Mouse (Mus musculus): ENCODE results near the gene Hspb1. TPM values are rescaled to one million over a fixed set of nuclear protein-coding genes. Genes with fewer than 3 reads are reported as not detected.

The Hspb1 gene
- polyA plus RNA-seq, 1 experiment from 2014 or later, result 24.0 TPM

DNA sequence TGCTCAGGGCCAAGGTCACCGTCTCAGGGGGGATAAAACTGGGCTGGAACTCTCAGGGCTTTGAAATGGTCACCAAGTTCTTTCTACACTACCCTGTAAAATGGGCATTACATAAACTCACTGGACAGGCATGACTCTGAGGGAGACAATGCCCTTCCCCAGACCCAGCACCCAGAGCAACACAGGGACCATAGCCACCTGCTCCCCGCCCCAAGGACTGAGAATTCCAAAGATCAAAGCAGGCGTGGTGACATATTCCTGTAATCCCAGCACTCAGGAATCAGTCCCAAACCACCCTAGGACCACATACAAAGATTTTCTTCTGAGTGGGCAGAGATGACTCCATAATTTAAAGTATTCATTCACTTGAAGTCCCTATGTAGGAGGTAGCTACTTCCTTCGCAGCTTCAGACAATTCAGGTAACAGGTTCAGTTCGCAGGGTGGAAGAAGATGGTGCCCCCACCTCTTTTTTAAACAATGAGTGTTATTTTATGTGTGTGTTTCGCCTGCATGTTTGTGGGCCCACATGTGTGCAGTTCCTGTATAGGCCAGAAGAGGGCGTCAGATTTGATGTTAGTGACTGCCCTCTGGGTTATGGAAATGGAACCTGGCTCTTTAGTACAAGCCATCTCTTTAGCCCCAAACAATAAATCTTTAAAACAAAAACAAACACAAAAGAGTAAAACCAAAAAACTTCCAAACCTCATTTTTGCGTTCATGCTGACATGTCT lies 29.8 kb downstream of the Hspb1 start:
- no peaks in the 10 kb centered on the region for H3K27me3 ChIP-seq (ENCODE audit: insufficient read depth, poor library complexity, severe bottlenecking)
- DNase-seq (ENCODE audit: low spot score), result no peak
- no peak overlapping the region for H3K4me3 ChIP-seq

DNA sequence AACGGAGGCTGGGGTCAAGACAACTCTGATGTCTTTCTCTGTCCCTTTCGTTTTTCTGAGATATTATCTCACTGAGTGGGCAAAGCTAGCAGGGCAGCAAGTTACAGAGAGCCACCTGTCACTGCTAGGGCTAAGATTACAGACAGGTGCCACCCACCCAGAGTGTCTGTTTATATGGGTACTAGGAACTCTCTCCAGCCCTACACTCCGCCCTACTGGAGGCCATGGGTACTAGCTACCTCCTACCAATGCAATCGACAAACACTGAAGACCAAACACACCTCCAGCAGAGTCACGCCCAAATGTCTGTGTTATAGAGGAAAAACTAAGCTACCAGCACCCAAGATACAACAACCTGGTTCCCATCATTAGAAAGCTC lies 30.3 kb downstream of the Hspb1 start:
- Histone ChIP-seq H3K4me3 (no peak overlapping the region), H3K4me1 (replicated peaks) (0 out of 2 replicates have a peak, but pooled peaks cover 7% of the 10 kb centered on the region), H3K9me3 (no peaks in the 10 kb centered on the region), H3K36me3 (peaks cover 98% of the 10 kb centered on the region), H3K27ac (no peak overlapping the region), H3K27me3 (ENCODE audit: insufficient read depth, poor library complexity, severe bottlenecking) (no peaks in the 10 kb centered on the region)
- WGBS, result 97% methylated on average over 5 of the region's 5 CpGs
- no peak for DNase-seq (ENCODE audit: low spot score)

More for the DNA sequence above, 29.8 kb downstream of the Hspb1 start:
- Histone ChIP-seq H3K4me1 (replicated peaks) (0 out of 2 replicates have a peak, but pooled peaks cover 7% of the 10 kb centered on the region), H3K9me3 (no peaks in the 10 kb centered on the region), H3K36me3 (peaks cover 98% of the 10 kb centered on the region), H3K27ac (no peak overlapping the region)
- 91% methylated on average over 8 of the region's 8 CpGs for WGBS

DNA sequence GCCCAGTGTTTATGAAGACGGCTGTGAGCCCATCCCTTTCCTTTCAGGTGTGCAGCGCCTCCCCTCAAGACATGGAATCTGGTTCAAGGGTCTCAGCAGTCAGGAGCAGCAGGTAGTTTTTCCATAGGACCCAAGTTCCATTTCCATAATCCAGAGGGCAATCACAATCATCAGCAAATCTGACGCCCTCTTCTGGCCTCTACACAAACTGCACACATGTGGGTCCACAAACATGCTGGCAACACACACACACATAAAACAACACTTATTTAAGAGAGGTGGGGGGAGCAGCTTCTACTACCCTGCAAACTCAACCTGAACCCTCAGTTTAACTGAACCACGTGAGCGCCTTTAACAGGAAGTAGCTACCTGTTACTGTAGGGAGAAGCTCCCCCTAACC lies 30.9 kb downstream of the Hspb1 start:
- H3K36me3 ChIP-seq, result peaks cover 98% of the 10 kb centered on the region
- no peak overlapping the region for H3K27ac ChIP-seq
- 96% methylated on average over 5 of the region's 5 CpGs for WGBS
- no peak for DNase-seq (ENCODE audit: low spot score)
- no peak overlapping the region for H3K4me3 ChIP-seq
- no peaks in the 10 kb centered on the region for H3K9me3 ChIP-seq
- no peaks in the 10 kb centered on the region for H3K27me3 ChIP-seq (ENCODE audit: insufficient read depth, poor library complexity, severe bottlenecking)
- 0 out of 2 replicates have a peak, but pooled peaks cover 7% of the 10 kb centered on the region for H3K4me1 ChIP-seq (replicated peaks)

DNA sequence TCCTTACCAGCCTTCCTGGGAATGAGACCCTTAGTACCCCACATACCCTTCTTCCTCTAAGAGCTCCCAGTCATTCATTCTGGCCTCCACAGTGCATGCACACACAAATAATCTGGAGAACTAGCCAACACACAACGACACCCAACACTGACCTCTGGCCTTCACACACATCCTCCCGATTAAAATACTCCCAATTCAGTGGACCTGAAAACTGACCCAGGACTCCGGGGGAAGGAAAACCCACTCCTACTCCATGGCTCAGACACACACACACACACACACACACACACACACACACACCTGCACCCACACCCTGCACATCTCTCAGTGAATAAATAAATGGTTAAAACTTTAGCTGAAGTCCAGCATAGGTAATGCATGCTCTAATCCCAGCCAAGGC lies 32.2 kb downstream of the Hspb1 start:
- WGBS, result 85% methylated on average over 3 of the region's 3 CpGs
- Histone ChIP-seq H3K4me1 (replicated peaks) (no peaks in the 10 kb centered on the region), H3K4me3 (no peak overlapping the region), H3K27ac (no peak overlapping the region), H3K27me3 (ENCODE audit: insufficient read depth, poor library complexity, severe bottlenecking) (no peaks in the 10 kb centered on the region), H3K36me3 (peaks cover 98% of the 10 kb centered on the region), H3K9me3 (no peaks in the 10 kb centered on the region)
- no peak for DNase-seq (ENCODE audit: low spot score)

DNA sequence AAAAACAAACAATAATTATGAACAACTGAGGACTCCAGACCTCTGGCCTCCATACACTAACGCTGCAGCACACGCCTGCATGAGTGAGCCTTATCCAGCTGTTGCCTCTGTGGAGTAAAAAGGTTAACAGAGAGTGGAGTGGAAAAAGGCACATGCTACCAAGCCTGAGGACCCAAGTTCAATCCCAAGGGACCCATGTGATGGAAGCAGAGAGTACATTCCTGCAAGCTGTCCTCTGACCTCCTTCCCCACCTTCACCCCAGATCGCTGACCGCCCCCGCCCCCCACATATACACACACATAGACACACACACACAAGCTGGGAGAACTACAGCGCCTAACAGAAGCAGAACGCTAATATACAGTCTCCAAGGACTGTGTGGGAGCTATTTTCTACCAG lies 36.2 kb downstream of the Hspb1 start:
- Histone ChIP-seq H3K36me3 (peaks cover 99% of the 10 kb centered on the region), H3K27ac (no peak overlapping the region), H3K4me3 (no peak overlapping the region), H3K9me3 (no peaks in the 10 kb centered on the region), H3K27me3 (ENCODE audit: insufficient read depth, poor library complexity, severe bottlenecking) (no peaks in the 10 kb centered on the region), H3K4me1 (replicated peaks) (0 out of 2 replicates have a peak, but pooled peaks cover 4% of the 10 kb centered on the region)
- 95% methylated on average over 7 of the region's 7 CpGs for WGBS
- DNase-seq (ENCODE audit: low spot score), result no peak

DNA sequence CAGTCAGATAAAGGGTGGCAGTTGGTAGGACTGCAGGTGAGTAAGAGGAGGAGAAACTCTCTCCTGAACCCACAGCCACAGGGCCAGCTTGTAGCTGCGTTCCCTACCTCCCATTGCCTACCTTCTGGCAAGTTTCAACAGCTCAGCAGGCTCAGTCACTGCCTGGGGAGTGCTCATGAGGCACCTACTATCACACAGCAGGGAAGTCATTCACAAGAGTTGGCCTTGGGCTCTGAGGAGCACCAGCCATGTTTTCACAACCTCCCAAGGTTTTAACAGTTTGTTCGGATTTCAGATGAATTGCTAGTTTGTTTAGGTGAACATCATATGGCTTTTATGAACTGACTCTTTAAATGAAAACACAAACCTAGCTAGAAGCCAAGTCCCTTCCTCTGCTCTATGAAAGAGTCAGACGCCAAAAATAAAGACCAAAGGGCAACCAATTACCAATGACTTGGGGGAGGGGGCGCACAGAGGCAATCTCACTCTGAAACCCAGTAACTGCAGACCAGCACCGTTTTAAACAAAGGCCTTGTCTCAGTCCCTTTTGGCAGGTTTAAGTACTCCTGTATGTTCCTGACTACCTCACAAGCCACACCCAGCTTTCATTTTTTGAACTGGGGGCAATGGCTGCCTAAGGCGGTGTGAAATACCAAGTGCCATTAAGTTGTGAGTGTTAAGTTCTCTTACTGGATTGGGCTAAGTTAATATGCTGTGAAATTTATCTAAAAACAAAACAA lies 42.1 kb downstream of the Hspb1 start:
- H3K4me3 ChIP-seq, result no peak overlapping the region
- peaks cover 21% of the 10 kb centered on the region for H3K4me1 ChIP-seq (replicated peaks)
- H3K27ac ChIP-seq, result no peak overlapping the region
- H3K27me3 ChIP-seq (ENCODE audit: insufficient read depth, poor library complexity, severe bottlenecking), result no peaks in the 10 kb centered on the region
- peaks cover 76% of the 10 kb centered on the region for H3K36me3 ChIP-seq
- no peak for DNase-seq (ENCODE audit: low spot score)
- H3K9me3 ChIP-seq, result no peaks in the 10 kb centered on the region
- 80% methylated on average over 6 of the region's 6 CpGs for WGBS

DNA sequence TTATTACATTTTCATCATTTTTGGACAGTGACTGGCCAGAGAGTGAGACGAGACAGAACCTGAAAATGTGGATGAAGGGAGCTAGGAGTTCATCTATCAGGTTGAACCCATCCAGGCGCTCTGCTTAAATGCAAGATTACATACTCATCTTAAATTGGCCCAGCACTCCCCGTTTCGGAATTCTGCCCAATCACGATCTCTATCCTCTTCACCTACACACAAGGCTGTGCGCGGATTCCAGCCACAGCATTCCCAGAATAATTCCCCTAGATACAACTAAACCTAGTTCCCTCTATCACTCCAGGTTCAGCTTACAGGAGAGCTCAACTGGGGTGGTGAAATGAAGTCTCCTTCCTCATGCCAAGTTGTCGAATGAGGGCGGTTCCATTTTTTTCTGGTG lies 43.8 kb downstream of the Hspb1 start:
- H3K27me3 ChIP-seq (ENCODE audit: insufficient read depth, poor library complexity, severe bottlenecking), result no peaks in the 10 kb centered on the region
- WGBS, result 92% methylated on average over 9 of the region's 9 CpGs
- no peaks in the 10 kb centered on the region for H3K9me3 ChIP-seq
- DNase-seq (ENCODE audit: low spot score), result no peak
- no peak overlapping the region; the same call in 1 of the 2 replicates for H3K4me3 ChIP-seq
- H3K27ac ChIP-seq, result no peak overlapping the region
- peaks cover 59% of the 10 kb centered on the region for H3K36me3 ChIP-seq
- peaks cover 23% of the 10 kb centered on the region for H3K4me1 ChIP-seq (replicated peaks)

DNA sequence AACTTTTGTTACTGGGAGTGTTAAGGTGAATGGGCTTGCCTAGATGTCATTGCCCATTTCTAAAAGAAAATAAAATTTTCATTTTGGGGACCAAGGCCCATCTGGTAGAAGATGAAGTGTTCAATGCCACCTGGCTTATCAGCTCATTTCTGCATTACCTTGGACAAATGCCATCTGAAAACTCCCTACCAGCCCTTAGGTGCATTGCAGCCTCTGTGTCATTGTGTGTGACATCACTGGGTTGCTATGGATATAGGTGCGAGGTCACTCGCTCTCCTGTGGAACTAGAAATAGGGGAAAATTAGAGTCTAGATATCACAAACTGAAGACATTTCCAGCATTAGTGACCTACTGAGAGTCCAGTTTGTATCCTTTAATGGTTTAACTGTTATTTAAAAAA lies 44.6 kb downstream of the Hspb1 start:
- Histone ChIP-seq H3K36me3 (peaks cover 51% of the 10 kb centered on the region), H3K27ac (no peak overlapping the region), H3K27me3 (ENCODE audit: insufficient read depth, poor library complexity, severe bottlenecking) (no peaks in the 10 kb centered on the region), H3K4me3 (peak overlapping the region; percentile 94), H3K4me1 (replicated peaks) (peaks cover 23% of the 10 kb centered on the region), H3K9me3 (no peaks in the 10 kb centered on the region)
- WGBS, result 85% methylated on average over 2 of the region's 2 CpGs
- DNase-seq (ENCODE audit: low spot score), result no peak

DNA sequence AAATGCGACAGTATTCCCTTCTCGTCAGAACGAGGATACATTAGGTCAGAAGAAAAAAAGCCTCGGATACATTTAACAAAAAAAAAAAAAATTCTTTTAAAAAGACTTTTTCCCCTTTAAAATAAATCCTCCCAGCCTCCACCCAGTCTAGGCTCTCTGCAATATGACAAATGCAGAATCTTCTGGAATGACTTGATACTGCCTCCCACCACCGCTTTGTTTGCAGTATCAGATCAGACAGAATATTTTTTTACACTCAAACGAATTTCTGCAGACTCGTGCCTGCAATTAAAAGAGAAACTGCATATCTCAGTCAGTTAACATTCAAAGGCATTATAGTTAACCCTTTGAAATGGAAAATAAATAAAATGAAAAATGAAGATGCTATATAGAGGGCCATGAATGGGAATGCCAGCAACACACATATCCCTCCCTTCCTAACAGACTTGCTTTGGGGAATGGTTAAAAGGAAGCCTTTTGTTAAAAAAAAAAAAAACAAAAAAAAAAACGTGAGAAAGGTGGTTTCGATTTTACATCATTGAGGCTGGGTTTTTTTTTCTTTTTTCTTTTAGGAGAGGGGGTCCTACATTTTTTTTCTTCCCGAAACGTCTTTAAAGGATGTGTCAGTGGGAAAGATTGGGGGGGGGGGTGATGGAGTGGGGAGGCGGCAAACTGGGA lies 45.6 kb downstream of the Hspb1 start:
- Histone ChIP-seq H3K9me3 (no peaks in the 10 kb centered on the region), H3K27me3 (ENCODE audit: insufficient read depth, poor library complexity, severe bottlenecking) (no peaks in the 10 kb centered on the region), H3K4me3 (peak overlapping the region; percentile 94), H3K4me1 (replicated peaks) (peaks cover 23% of the 10 kb centered on the region), H3K27ac (peak overlapping the region; percentile 98), H3K36me3 (peaks cover 41% of the 10 kb centered on the region)
- no peak for DNase-seq (ENCODE audit: low spot score)
- WGBS, result 18% methylated on average over 12 of the region's 12 CpGs

DNA sequence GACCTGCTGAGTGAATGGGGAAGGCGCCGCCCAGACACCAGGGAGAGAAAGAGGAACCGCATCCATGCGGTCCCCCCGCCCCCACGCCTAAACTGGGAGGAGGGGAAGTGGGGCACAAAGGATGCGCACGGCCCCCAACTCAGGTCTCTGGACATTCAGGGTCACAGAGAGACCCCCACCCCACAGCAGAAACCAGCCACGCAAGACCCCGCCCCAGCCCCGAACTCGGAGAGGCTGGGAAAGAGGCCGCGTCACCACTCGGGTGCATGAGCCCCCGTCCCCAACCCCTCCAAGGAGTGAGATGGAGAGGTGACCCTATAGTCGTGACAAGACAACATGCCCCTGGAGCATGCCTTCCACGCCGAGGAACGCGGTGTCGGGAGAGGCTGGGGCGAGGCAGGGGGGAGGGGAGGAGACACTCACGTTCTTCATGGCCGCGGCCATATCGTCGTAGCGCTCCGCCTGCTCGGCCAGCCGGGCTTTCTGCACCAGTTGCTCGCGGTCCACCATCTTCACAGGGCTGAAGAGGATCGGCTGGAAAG lies 46.3 kb downstream of the Hspb1 start:
- under 1% methylated on average over 35 of the region's 35 CpGs for WGBS

DNA sequence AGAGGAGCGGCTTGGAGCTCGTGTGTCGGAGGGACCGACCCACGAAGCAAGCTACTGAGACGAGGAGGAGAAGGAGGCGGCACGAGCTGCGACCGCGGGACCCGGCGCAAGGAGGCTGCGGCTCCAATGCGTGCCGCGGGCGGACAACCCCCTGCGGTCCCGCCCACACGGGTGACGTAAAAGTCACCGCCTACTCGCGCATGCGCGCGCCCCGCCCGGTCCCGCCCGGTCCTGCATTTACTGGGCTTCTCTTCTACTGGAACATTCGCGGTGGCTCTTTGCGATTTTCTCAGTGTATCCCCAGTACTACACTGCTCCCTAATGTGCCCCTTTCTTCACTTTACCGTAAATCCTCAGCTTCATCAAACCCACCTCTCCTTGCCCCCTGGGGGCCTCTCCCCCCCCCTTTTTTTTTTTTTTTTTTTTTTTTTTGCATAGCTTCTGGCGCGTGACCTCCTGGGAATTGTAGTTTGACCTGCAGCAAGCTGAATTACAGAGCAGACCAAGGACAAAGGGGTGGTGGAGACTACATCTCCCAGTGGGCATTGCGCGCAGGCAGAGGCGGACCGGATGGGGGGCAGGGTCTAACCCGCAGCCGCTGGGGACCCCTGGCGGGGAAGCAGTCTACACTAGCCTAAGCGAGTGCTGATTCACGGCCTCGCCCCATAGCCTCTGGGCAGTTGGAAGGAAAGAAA lies 46.9 kb downstream of the Hspb1 start, which contains the start of gene Ywhag:
TSS of gene Ywhag (minus strand) at position 136 of the 695 bp plus-strand sequence.
- DNase-seq (ENCODE audit: low spot score), result peak; percentile 96
- Histone ChIP-seq H3K4me1 (replicated peaks) (peaks cover 23% of the 10 kb centered on the region), H3K27ac (peak within 1 kb of the TSS; percentile 98), H3K9me3 (no peaks in the 10 kb centered on the region), H3K4me3 (peak within 1 kb of the TSS; percentile 94), H3K27me3 (ENCODE audit: insufficient read depth, poor library complexity, severe bottlenecking) (no peaks in the 10 kb centered on the region), H3K36me3 (peaks cover 29% of the 10 kb centered on the region)
- under 1% methylated on average over 48 of the region's 48 CpGs for WGBS

More for the DNA sequence above, 46.3 kb downstream of the Hspb1 start:
- peaks cover 23% of the 10 kb centered on the region for H3K4me1 ChIP-seq (replicated peaks)
- peak overlapping the region; percentile 94 for H3K4me3 ChIP-seq
- H3K9me3 ChIP-seq, result no peaks in the 10 kb centered on the region
- DNase-seq (ENCODE audit: low spot score), result peak; percentile 70
- H3K27ac ChIP-seq, result peak overlapping the region; percentile 98
- peaks cover 36% of the 10 kb centered on the region for H3K36me3 ChIP-seq
- no peaks in the 10 kb centered on the region for H3K27me3 ChIP-seq (ENCODE audit: insufficient read depth, poor library complexity, severe bottlenecking)

DNA sequence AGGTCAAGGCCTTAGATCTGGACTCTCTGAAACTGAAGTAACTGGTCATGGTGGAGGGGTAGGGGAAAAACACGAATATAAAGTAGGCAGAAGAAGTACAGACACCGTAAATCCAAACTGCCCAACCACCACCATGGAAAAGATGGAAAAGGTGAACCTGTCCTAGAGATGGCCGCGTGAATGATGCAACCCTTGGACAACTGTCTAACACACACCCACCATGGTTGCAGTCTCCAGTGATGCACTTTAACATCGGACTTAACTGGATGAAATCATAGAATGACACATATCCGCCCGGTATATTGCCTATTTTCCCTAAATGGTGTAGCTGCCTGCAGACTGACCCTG lies 47.4 kb downstream of the Hspb1 start:
- H3K9me3 ChIP-seq, result no peaks in the 10 kb centered on the region
- no peaks in the 10 kb centered on the region for H3K27me3 ChIP-seq (ENCODE audit: insufficient read depth, poor library complexity, severe bottlenecking)
- peak overlapping the region; percentile 98 for H3K27ac ChIP-seq
- peaks cover 24% of the 10 kb centered on the region for H3K36me3 ChIP-seq
- peak overlapping the region; percentile 94 for H3K4me3 ChIP-seq
- H3K4me1 ChIP-seq (replicated peaks), result peaks cover 23% of the 10 kb centered on the region
- DNase-seq (ENCODE audit: low spot score), result no peak
- WGBS, result 53% methylated on average over 7 of the region's 7 CpGs
